Comparison of ENCODE assay signal across 8 mouse cellular contexts in genomic region chr11:106271131-106271793, GRCm38 (mm10). TPM values are rescaled to one million over a fixed set of nuclear protein-coding genes. Genes with fewer than 3 reads are reported as not detected.
DNase-seq lines count a peak whose midpoint lies in the region; ATAC-seq and TF ChIP-seq lines count a peak whose summit lies in the region.

No protein-coding gene starts in this region.

- DNase-seq in heart, adult 2 months: peak in 1 of 2 experiments; percentile 44
- no peak for DNase-seq in heart, adult 8-10 months (ENCODE audit: low spot score)
- peak; percentile 27 for DNase-seq in MEL (ENCODE audit: low read depth, low spot score)
- peak; percentile 33 for DNase-seq in limb, embryonic 11.5 days (ENCODE audit: low spot score)
- DNase-seq in spleen, adult 18-20 months: no peak

- TF ChIP-seq CTCF in heart, adult 2 months (IDR thresholded peaks at IDR 0.05): 0 out of 2 replicates have a peak, but pooled peaks have one; percentile 4
- peak in 1 of 3 experiments; percentile 2; a peak in 1 of 6 replicates for TF ChIP-seq CTCF in MEL (IDR thresholded peaks at IDR 0.05 in 2 of 3, conservative IDR thresholded peaks at IDR 0.05 in 1 of 3; ENCODE audit: control insufficient read depth in 1 of 3, insufficient read depth in 1 of 3, low read depth in 2 of 3, low read length in 3 of 3, poor library complexity in 1 of 3, severe bottlenecking in 1 of 3)

- H3K79me2 ChIP-seq in heart, adult 2 months (replicated peaks; ENCODE audit: control insufficient read depth, insufficient read depth, low read length): peaks cover 1% of the 10 kb centered on the region
- peaks cover 43% of the 10 kb centered on the region for H3K79me2 ChIP-seq in MEL (ENCODE audit: control insufficient read depth, insufficient read depth, low read length, poor library complexity)

- H3K4me1 ChIP-seq in heart, adult 2 months (ENCODE audit: control insufficient read depth, insufficient read depth, low read length): peaks cover 24% of the 10 kb centered on the region
- H3K4me1 ChIP-seq in MEL (ENCODE audit: control insufficient read depth in 1 of 2, insufficient read depth in 2 of 2, low read length in 2 of 2): peaks cover 0 to 34% of the 10 kb centered on the region in 2 experiments; a peak in 3 of 4 replicates
- H3K4me1 ChIP-seq in embryonic facial prominence, embryonic 15.5 days: peaks cover 69% of the 10 kb centered on the region
- peaks cover 40% of the 10 kb centered on the region for H3K4me1 ChIP-seq in limb, embryonic 11.5 days (ENCODE audit: control insufficient read depth, insufficient read depth, low read length)
- peaks cover 65% of the 10 kb centered on the region for H3K4me1 ChIP-seq in neural tube, embryonic 13.5 days (replicated peaks)

- 20% methylated on average over 5 of the region's 5 CpGs for WGBS in heart, adult 2 months
- 20% methylated on average over 5 of the region's 5 CpGs for whole genome bisulfite sequencing in embryonic facial prominence, embryonic 15.5 days
- WGBS in limb, embryonic 11.5 days: 32% methylated on average over 5 of the region's 5 CpGs
- WGBS in neural tube, embryonic 13.5 days: 47% methylated on average over 5 of the region's 5 CpGs

- TF ChIP-seq POLR2A in heart, adult 2 months (IDR thresholded peaks at IDR 0.05; ENCODE audit: insufficient read depth, low read depth, low read length): no peak
- no peak for TF ChIP-seq POLR2A in MEL (IDR thresholded peaks at IDR 0.05; ENCODE audit: control insufficient read depth in 1 of 2, insufficient read depth in 1 of 2, low read depth in 1 of 2, low read length in 2 of 2, poor library complexity in 1 of 2)

- H3K27ac ChIP-seq in heart, adult 2 months: peak overlapping the region; percentile 97
- H3K27ac ChIP-seq in MEL (ENCODE audit: control insufficient read depth, low read depth, low read length): peak overlapping the region; percentile 78
- H3K27ac ChIP-seq in embryonic facial prominence, embryonic 15.5 days (replicated peaks): peak overlapping the region; percentile 94
- H3K27ac ChIP-seq in limb, embryonic 11.5 days (replicated peaks; ENCODE audit: low read depth, low read length): no peak overlapping the region; the same call in 1 of the 2 replicates
- peak overlapping the region; percentile 91 for H3K27ac ChIP-seq in neural tube, embryonic 13.5 days (replicated peaks)

- intact Hi-C loops in heart, adult 2 months (cut with DNase I): loop anchor here (2.0 to 10.0 kb wide), 3 partner anchors 14 to 514 kb away; partner anchors contain the start of genes Cep95, Ddx5, Ftsj3 and Psmc5

- peak overlapping the region; percentile 73 for H3K4me2 ChIP-seq in embryonic facial prominence, embryonic 15.5 days (replicated peaks)
- H3K4me2 ChIP-seq in limb, embryonic 11.5 days (ENCODE audit: low read depth, severe bottlenecking): peak overlapping the region; percentile 63
- H3K4me2 ChIP-seq in neural tube, embryonic 13.5 days: peak overlapping the region; percentile 63

- no peaks in the 10 kb centered on the region for H3K27me3 ChIP-seq in heart, adult 2 months (ENCODE audit: control insufficient read depth, insufficient read depth, low read length)
- no peaks in the 10 kb centered on the region for H3K27me3 ChIP-seq in MEL (ENCODE audit: control insufficient read depth in 1 of 2, insufficient read depth in 2 of 2, low read length in 2 of 2)
- no peaks in the 10 kb centered on the region for H3K27me3 ChIP-seq in embryonic facial prominence, embryonic 15.5 days
- no peaks in the 10 kb centered on the region for H3K27me3 ChIP-seq in limb, embryonic 11.5 days (ENCODE audit: control insufficient read depth, insufficient read depth, low read length)
- H3K27me3 ChIP-seq in neural tube, embryonic 13.5 days: no peaks in the 10 kb centered on the region

- peak overlapping the region; percentile 50 for H3K9ac ChIP-seq in heart, adult 2 months (ENCODE audit: low read depth, low read length)
- H3K9ac ChIP-seq in MEL (ENCODE audit: control insufficient read depth, low read depth, low read length, poor library complexity, severe bottlenecking): peak overlapping the region; percentile 98
- peak overlapping the region; percentile 98 for H3K9ac ChIP-seq in embryonic facial prominence, embryonic 15.5 days
- H3K9ac ChIP-seq in limb, embryonic 11.5 days (ENCODE audit: low read length): peak overlapping the region; percentile 96
- H3K9ac ChIP-seq in neural tube, embryonic 13.5 days: peak overlapping the region; percentile 98

- peaks cover 8% of the 10 kb centered on the region; the same call in 1 of the 2 replicates for H3K36me3 ChIP-seq in heart, adult 2 months (ENCODE audit: control insufficient read depth, insufficient read depth, low read length)
- H3K36me3 ChIP-seq in MEL (ENCODE audit: control insufficient read depth in 1 of 2, insufficient read depth in 2 of 2, low read length in 2 of 2): peaks cover 5 to 17% of the 10 kb centered on the region in 2 experiments; a peak in 3 of 4 replicates
- peaks cover 11% of the 10 kb centered on the region for H3K36me3 ChIP-seq in embryonic facial prominence, embryonic 15.5 days
- peaks cover 5% of the 10 kb centered on the region; the same call in 1 of the 2 replicates for H3K36me3 ChIP-seq in limb, embryonic 11.5 days (ENCODE audit: control insufficient read depth, insufficient read depth, low read length)
- peaks cover 11% of the 10 kb centered on the region for H3K36me3 ChIP-seq in neural tube, embryonic 13.5 days

- no peaks in the 10 kb centered on the region for H3K9me3 ChIP-seq in MEL (replicated peaks; ENCODE audit: insufficient read depth, low read length)
- no peaks in the 10 kb centered on the region for H3K9me3 ChIP-seq in embryonic facial prominence, embryonic 15.5 days (replicated peaks)
- no peaks in the 10 kb centered on the region for H3K9me3 ChIP-seq in limb, embryonic 11.5 days (ENCODE audit: control insufficient read depth, low read length)
- H3K9me3 ChIP-seq in neural tube, embryonic 13.5 days: no peaks in the 10 kb centered on the region

- H3K4me3 ChIP-seq in heart, adult 2 months: peak overlapping the region; percentile 94
- H3K4me3 ChIP-seq in MEL (ENCODE audit: control insufficient read depth in 1 of 2, insufficient read depth in 1 of 2, low read depth in 2 of 2, low read length in 2 of 2): peak overlapping the region; percentile 89 to 93
- peak overlapping the region; percentile 87 for H3K4me3 ChIP-seq in embryonic facial prominence, embryonic 15.5 days (replicated peaks)
- peak overlapping the region; percentile 99 for H3K4me3 ChIP-seq in limb, embryonic 11.5 days (ENCODE audit: low read depth, low read length)
- H3K4me3 ChIP-seq in neural tube, embryonic 13.5 days: peak overlapping the region; percentile 78

- no peak for TF ChIP-seq RAD21 in MEL (IDR thresholded peaks at IDR 0.05; ENCODE audit: low read depth, low read length)

- ATAC-seq in embryonic facial prominence, embryonic 15.5 days (ENCODE audit: insufficient number of reproducible peaks, low FRiP score, low TSS enrichment, low read depth): no peak
- ATAC-seq in limb, embryonic 11.5 days (ENCODE audit: insufficient number of reproducible peaks, low FRiP score, low TSS enrichment, low read depth): no peak
- no peak for ATAC-seq in neural tube, embryonic 13.5 days (ENCODE audit: low read depth)
- ATAC-seq in megakaryocyte-erythroid progenitor cell, adult 5-6 weeks (replicated peaks; ENCODE audit: low FRiP score, low TSS enrichment, poor library complexity, severe bottlenecking): no peak

- TF ChIP-seq EP300 in heart, adult 2 months (IDR thresholded peaks at IDR 0.05; ENCODE audit: insufficient read depth, low read depth, low read length): no peak
- no peak for TF ChIP-seq EP300 in MEL (IDR thresholded peaks at IDR 0.05; ENCODE audit: low read depth in 1 of 2, low read length in 2 of 2)

RNA-seq across cellular contexts. Expression of gene Smarcd2, which starts 1.5 kb away (rescaled TPM):
- 10 to 100 TPM; 16.6 to 17.2 TPM for total RNA-seq in heart, adult 2 months (2021)
- 39.2 and 49.2 TPM in 2 replicates for polyA plus RNA-seq in heart, adult 2 months (2012; rRNA removed)
- total RNA-seq in heart, adult 8-10 months (2022): 10 to 100 TPM; 14.3 to 16.7 (median 15.5) TPM
- total RNA-seq in MEL (2012; rRNA removed): 116 and 131 TPM in 2 replicates
- 100 to 1,000 TPM in 1 of 2 experiments, not detected in 1; 123 TPM for polyA plus RNA-seq in MEL (2012; ENCODE audit: insufficient read depth in 1 of 2, insufficient read length in 2 of 2, low read depth in 1 of 2, low replicate concordance in 2 of 2, missing spikeins in 1 of 2)
- polyA plus RNA-seq in embryonic facial prominence, embryonic 15.5 days (2015; fragmentation: Nextera tagmentation; extraction: Ambion mirVana): 120 TPM in 2 replicates
- 82.6 and 84.8 TPM in 2 replicates for polyA plus RNA-seq in limb, embryonic 11.5 days (2014; fragmentation: Nextera tagmentation; extraction: Ambion mirVana)
- polyA plus RNA-seq in neural tube, embryonic 13.5 days (2015; fragmentation: Nextera tagmentation; extraction: Ambion mirVana): 21.8 and 24.3 TPM in 2 replicates
- total RNA-seq in megakaryocyte-erythroid progenitor cell, adult 5-6 weeks (2014; fragmentation: Nextera tagmentation): 93.8 and 120 TPM in 2 replicates
- 201 and 272 TPM in 2 replicates for total RNA-seq in megakaryocyte-erythroid progenitor cell, adult 5-6 weeks (2017)

RNA-seq across cellular contexts. Expression of gene Tcam1, which starts 5.2 kb away (rescaled TPM):
- not detected for total RNA-seq in heart, adult 2 months (2021)
- polyA plus RNA-seq in heart, adult 2 months (2012; rRNA removed): 0.10 TPM in 1 of 2 replicates, not detected in the other
- under 1 TPM in 1 of 4 experiments, not detected in 3; 0.08 TPM for total RNA-seq in heart, adult 8-10 months (2022)
- 4.3 and 4.6 TPM in 2 replicates for total RNA-seq in MEL (2012; rRNA removed)
- 1 to 10 TPM in 1 of 2 experiments, not detected in 1; 8.9 TPM for polyA plus RNA-seq in MEL (2012; ENCODE audit: insufficient read depth in 1 of 2, insufficient read length in 2 of 2, low read depth in 1 of 2, low replicate concordance in 2 of 2, missing spikeins in 1 of 2)
- 0.46 and 0.71 TPM in 2 replicates for polyA plus RNA-seq in embryonic facial prominence, embryonic 15.5 days (2015; fragmentation: Nextera tagmentation; extraction: Ambion mirVana)
- polyA plus RNA-seq in limb, embryonic 11.5 days (2014; fragmentation: Nextera tagmentation; extraction: Ambion mirVana): 0.09 and 0.29 TPM in 2 replicates
- polyA plus RNA-seq in neural tube, embryonic 13.5 days (2015; fragmentation: Nextera tagmentation; extraction: Ambion mirVana): 0.06 and 0.12 TPM in 2 replicates
- total RNA-seq in megakaryocyte-erythroid progenitor cell, adult 5-6 weeks (2014; fragmentation: Nextera tagmentation): 1.4 and 3.5 TPM in 2 replicates
- 2.1 and 3.7 TPM in 2 replicates for total RNA-seq in megakaryocyte-erythroid progenitor cell, adult 5-6 weeks (2017)

RNA-seq across cellular contexts. Expression of gene Psmc5, which starts 15.3 kb away (rescaled TPM):
- 100 to 1,000 TPM in 1 of 2 experiments, 10 to 100 TPM in 1; 91.8 to 104 TPM for total RNA-seq in heart, adult 2 months (2021)
- polyA plus RNA-seq in heart, adult 2 months (2012; rRNA removed): 54.5 and 83.5 TPM in 2 replicates
- total RNA-seq in heart, adult 8-10 months (2022): 100 to 1,000 TPM in 3 of 4 experiments, 10 to 100 TPM in 1; 99.8 to 112 (median 103) TPM
- total RNA-seq in MEL (2012; rRNA removed): 426 and 451 TPM in 2 replicates
- 100 to 1,000 TPM; 112 to 290 TPM for polyA plus RNA-seq in MEL (2012; ENCODE audit: insufficient read depth in 1 of 2, insufficient read length in 2 of 2, low read depth in 1 of 2, low replicate concordance in 2 of 2, missing spikeins in 1 of 2)
- polyA plus RNA-seq in embryonic facial prominence, embryonic 15.5 days (2015; fragmentation: Nextera tagmentation; extraction: Ambion mirVana): 279 and 291 TPM in 2 replicates
- 380 and 388 TPM in 2 replicates for polyA plus RNA-seq in limb, embryonic 11.5 days (2014; fragmentation: Nextera tagmentation; extraction: Ambion mirVana)
- polyA plus RNA-seq in neural tube, embryonic 13.5 days (2015; fragmentation: Nextera tagmentation; extraction: Ambion mirVana): 360 and 361 TPM in 2 replicates
- 126 and 145 TPM in 2 replicates for total RNA-seq in megakaryocyte-erythroid progenitor cell, adult 5-6 weeks (2014; fragmentation: Nextera tagmentation)
- total RNA-seq in megakaryocyte-erythroid progenitor cell, adult 5-6 weeks (2017): 111 and 128 TPM in 2 replicates

RNA-seq across cellular contexts. Expression of gene Ftsj3, which starts 15.4 kb away (rescaled TPM):
- total RNA-seq in heart, adult 2 months (2021): 10 to 100 TPM; 20.2 to 21.6 TPM
- 10.2 and 15.2 TPM in 2 replicates for polyA plus RNA-seq in heart, adult 2 months (2012; rRNA removed)
- total RNA-seq in heart, adult 8-10 months (2022): 10 to 100 TPM; 19.3 to 23.1 (median 21.2) TPM
- 268 and 308 TPM in 2 replicates for total RNA-seq in MEL (2012; rRNA removed)
- 100 to 1,000 TPM in 1 of 2 experiments, not detected in 1; 205 TPM for polyA plus RNA-seq in MEL (2012; ENCODE audit: insufficient read depth in 1 of 2, insufficient read length in 2 of 2, low read depth in 1 of 2, low replicate concordance in 2 of 2, missing spikeins in 1 of 2)
- polyA plus RNA-seq in embryonic facial prominence, embryonic 15.5 days (2015; fragmentation: Nextera tagmentation; extraction: Ambion mirVana): 53.7 and 54.7 TPM in 2 replicates
- polyA plus RNA-seq in limb, embryonic 11.5 days (2014; fragmentation: Nextera tagmentation; extraction: Ambion mirVana): 72.6 and 74.9 TPM in 2 replicates
- 35.3 and 42.4 TPM in 2 replicates for polyA plus RNA-seq in neural tube, embryonic 13.5 days (2015; fragmentation: Nextera tagmentation; extraction: Ambion mirVana)
- 115 and 123 TPM in 2 replicates for total RNA-seq in megakaryocyte-erythroid progenitor cell, adult 5-6 weeks (2014; fragmentation: Nextera tagmentation)
- total RNA-seq in megakaryocyte-erythroid progenitor cell, adult 5-6 weeks (2017): 235 and 274 TPM in 2 replicates

RNA-seq across cellular contexts. Expression of gene Gh, which starts 30.4 kb away (rescaled TPM):
- total RNA-seq in heart, adult 2 months (2021): not detected
- not detected in 2 replicates for polyA plus RNA-seq in heart, adult 2 months (2012; rRNA removed)
- total RNA-seq in heart, adult 8-10 months (2022): not detected
- not detected in 2 replicates for total RNA-seq in MEL (2012; rRNA removed)
- under 1 TPM in 1 of 2 experiments, not detected in 1; 0.08 TPM for polyA plus RNA-seq in MEL (2012; ENCODE audit: insufficient read depth in 1 of 2, insufficient read length in 2 of 2, low read depth in 1 of 2, low replicate concordance in 2 of 2, missing spikeins in 1 of 2)
- not detected in 2 replicates for polyA plus RNA-seq in embryonic facial prominence, embryonic 15.5 days (2015; fragmentation: Nextera tagmentation; extraction: Ambion mirVana)
- polyA plus RNA-seq in limb, embryonic 11.5 days (2014; fragmentation: Nextera tagmentation; extraction: Ambion mirVana): not detected in 2 replicates
- polyA plus RNA-seq in neural tube, embryonic 13.5 days (2015; fragmentation: Nextera tagmentation; extraction: Ambion mirVana): not detected in 2 replicates
- total RNA-seq in megakaryocyte-erythroid progenitor cell, adult 5-6 weeks (2014; fragmentation: Nextera tagmentation): not detected in 2 replicates
- total RNA-seq in megakaryocyte-erythroid progenitor cell, adult 5-6 weeks (2017): not detected in 2 replicates

Comparison
In these comparisons a context has a peak if more than half of its experiments do, and no peak if none do; other contexts are left out.
1. DNase-seq: peak in MEL (single experiment) and limb, embryonic 11.5 days (single experiment); none in heart, adult 8-10 months (single experiment) and spleen, adult 18-20 months (0 of 2).
2. Peak in every context shown above with its lines, with median percentiles within 50 percentile points of each other: H3K4me3 ChIP-seq, H3K9ac ChIP-seq and H3K4me2 ChIP-seq.